Mouse (Mus musculus) G1E (cell line): ENCODE data around the gene Sv2c. TPM values are rescaled to one million over a fixed set of nuclear protein-coding genes. Genes with fewer than 3 reads are reported as not detected.

Experiments used
- ATAC-seq: 2 replicates; pipeline ENCODE4 v1.8.0; 2016; ENCODE audit warnings: mild to moderate bottlenecking; ENCODE audit not compliant: insufficient number of reproducible peaks, poor library complexity, low FRiP score, severe bottlenecking; ENCODE audit errors: extremely low read depth
- DNase-seq: peaks from one replicate; pipeline ENCODE4 v3.0.0; 2012; ENCODE audit warnings: low spot score
- H3K27me3 ChIP-seq: 2 replicates; pipeline ENCODE4 v1.6.1; 2012; ENCODE audit warnings: mild to moderate bottlenecking, low read length, inconsistent platforms; ENCODE audit not compliant: insufficient read depth
- H3K36me3 ChIP-seq: replicated peaks from 2 replicates; pipeline ENCODE3; 2012; ENCODE audit warnings: mild to moderate bottlenecking, inconsistent platforms
- H3K4me1 ChIP-seq: 2 replicates; pipeline ENCODE4 v1.6.1; 2012; ENCODE audit warnings: low read depth, low read length, inconsistent platforms, mixed read lengths; ENCODE audit not compliant: insufficient read depth
- H3K4me3 ChIP-seq: 2 replicates; pipeline ENCODE4 v1.5.1; 2012; ENCODE audit warnings: low read depth, mild to moderate bottlenecking, inconsistent platforms, low read length, moderate library complexity, mixed read lengths
- H3K9me3 ChIP-seq: replicated peaks from 2 replicates; pipeline ENCODE4 v1.6.1; 2012; ENCODE audit warnings: inconsistent platforms
- CTCF ChIP-seq: IDR thresholded peaks from 2 replicates; pipeline ENCODE4 v1.5.1; 2012; ENCODE audit warnings: low read depth, low read length, inconsistent platforms, mixed read lengths
- GATA1 ChIP-seq: IDR thresholded peaks from 2 replicates; pipeline ENCODE4 v1.6.1; 2012; ENCODE audit warnings: borderline replicate concordance, low read length, inconsistent platforms, mixed read lengths
- GATA2 ChIP-seq: IDR thresholded peaks from 2 replicates; pipeline ENCODE4 v1.6.1; 2012; ENCODE audit warnings: low read depth, low read length, inconsistent platforms, borderline replicate concordance
- POLR2AphosphoS5 ChIP-seq: IDR thresholded peaks from 2 replicates; pipeline ENCODE4 v1.6.1; 2012; ENCODE audit warnings: low read depth, low read length, inconsistent platforms; ENCODE audit not compliant: insufficient replicate concordance
- TAL1 ChIP-seq: conservative IDR thresholded peaks from 2 replicates; pipeline ENCODE4 v1.6.1; 2012; ENCODE audit warnings: low read depth, low read length, inconsistent platforms, mixed read lengths
- polyA plus RNA-seq: library from polyadenylated mRNA; stranded (reverse); fragments of >175 nt; gene quantifications from 2 replicates; pipeline ENCODE4 v1.2.3, GENCODE M21; 2012
- total RNA-seq, 2 experiments: library from RNA; stranded (forward) in 1 of 2; stranded (reverse) in 1 of 2; fragments of 200-1000 nt in 1 of 2; fragments of >200 nt in 1 of 2; fragmentation: Nextera tagmentation in 1 of 2; gene quantifications; 2 replicates each; pipeline ENCODE4 v1.2.3; 2014 to 2017

Gene Sv2c
- 0.45 and 0.49 TPM in 2 replicates for total RNA-seq (2014; fragmentation: Nextera tagmentation)
- total RNA-seq (2017), result 0.17 and 0.49 TPM in 2 replicates
- 0.01 and 0.02 TPM in 2 replicates for polyA plus RNA-seq

GRCm38 (mm10) chr13:96132401-96132816 is at the start of gene Sv2c:
TSS of gene Sv2c (minus strand) at chr13:96132577.
- ATAC-seq, result no peak
- no peak for DNase-seq
- Histone ChIP-seq H3K4me1 (no peaks in the 10 kb centered on the region; the same call in 1 of the 2 replicates), H3K4me3 (no peak within 1 kb of the TSS), H3K27me3 (peaks cover 28% of the 10 kb centered on the region), H3K36me3 (no peaks in the 10 kb centered on the region), H3K9me3 (no peaks in the 10 kb centered on the region)
- no peak for TF ChIP-seq GATA1
- TF ChIP-seq CTCF, result no peak
- no peak for TF ChIP-seq TAL1
- no peak for TF ChIP-seq GATA2
- no peak for TF ChIP-seq POLR2AphosphoS5

DNA sequence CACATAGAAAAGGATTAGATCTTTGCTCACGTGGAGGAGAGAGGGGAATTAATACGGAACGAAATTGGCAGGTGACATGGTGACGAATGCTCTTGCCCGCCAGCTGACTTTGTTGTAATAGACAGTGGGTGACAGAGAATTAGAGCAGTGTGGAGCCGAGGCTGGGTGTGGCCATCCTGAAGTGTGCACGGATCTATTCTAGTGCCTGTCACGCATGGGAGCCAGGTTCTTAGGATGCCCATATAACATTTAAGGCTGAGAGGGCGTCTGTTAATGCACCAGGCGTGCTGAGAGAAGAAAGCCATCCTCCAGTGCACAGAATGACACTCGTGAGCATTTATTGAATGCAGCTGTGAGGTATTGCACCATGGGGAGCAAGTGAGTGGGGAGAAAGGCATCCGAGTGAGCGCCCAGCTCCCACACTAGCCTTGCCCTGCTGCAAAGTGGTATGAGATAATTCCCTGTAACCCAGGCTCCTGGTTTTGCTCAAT is 48.3 kb upstream of the Sv2c start:
- H3K4me1 ChIP-seq, result no peaks in the 10 kb centered on the region
- no peak overlapping the region for H3K4me3 ChIP-seq
- ATAC-seq (no peak), DNase-seq (no peak)
- H3K9me3 ChIP-seq, result no peaks in the 10 kb centered on the region
- H3K36me3 ChIP-seq, result no peaks in the 10 kb centered on the region
- TF ChIP-seq GATA1 (no peak), GATA2 (no peak), CTCF (no peak), POLR2AphosphoS5 (no peak), TAL1 (no peak)
- no peaks in the 10 kb centered on the region for H3K27me3 ChIP-seq

GRCm38 (mm10) chr13:96175591-96176212 is 43.3 kb upstream of the Sv2c start:
- DNase-seq (no peak), ATAC-seq (no peak)
- Histone ChIP-seq H3K27me3 (peaks cover 6% of the 10 kb centered on the region; the same call in 1 of the 2 replicates), H3K9me3 (no peaks in the 10 kb centered on the region), H3K36me3 (no peaks in the 10 kb centered on the region), H3K4me1 (no peaks in the 10 kb centered on the region), H3K4me3 (no peak overlapping the region)
- no peak for TF ChIP-seq POLR2AphosphoS5
- no peak for TF ChIP-seq GATA1
- no peak for TF ChIP-seq TAL1
- TF ChIP-seq CTCF, result no peak
- no peak for TF ChIP-seq GATA2

- H3K4me1 ChIP-seq, result no peaks in the 10 kb centered on the region
- no peaks in the 10 kb centered on the region for H3K9me3 ChIP-seq
- H3K27me3 ChIP-seq, result peaks cover 6% of the 10 kb centered on the region; the same call in 1 of the 2 replicates
- TF ChIP-seq POLR2AphosphoS5 (no peak), CTCF (no peak), GATA2 (no peak), TAL1 (no peak), GATA1 (no peak)
- no peak for DNase-seq
- no peak for ATAC-seq
- H3K4me3 ChIP-seq, result no peak overlapping the region
- H3K36me3 ChIP-seq, result no peaks in the 10 kb centered on the region
Measured at GRCm38 (mm10) chr13:96173686-96174085, 41.3 kb upstream of the Sv2c start.

- Histone ChIP-seq H3K4me1 (no peaks in the 10 kb centered on the region), H3K27me3 (peaks cover 6% of the 10 kb centered on the region; the same call in 1 of the 2 replicates), H3K4me3 (no peak overlapping the region), H3K36me3 (no peaks in the 10 kb centered on the region), H3K9me3 (no peaks in the 10 kb centered on the region)
- ATAC-seq, result no peak
- TF ChIP-seq POLR2AphosphoS5 (no peak), TAL1 (no peak), CTCF (no peak), GATA2 (no peak), GATA1 (no peak)
- no peak for DNase-seq
Measured at GRCm38 (mm10) chr13:96172290-96172689, 39.9 kb upstream of the Sv2c start.

- ATAC-seq (no peak), DNase-seq (no peak)
- Histone ChIP-seq H3K36me3 (no peaks in the 10 kb centered on the region), H3K4me3 (no peak overlapping the region), H3K4me1 (no peaks in the 10 kb centered on the region), H3K27me3 (peaks cover 2% of the 10 kb centered on the region; the same call in 1 of the 2 replicates), H3K9me3 (no peaks in the 10 kb centered on the region)
- TF ChIP-seq CTCF (no peak), TAL1 (no peak), GATA2 (no peak), GATA1 (no peak), POLR2AphosphoS5 (no peak)
Measured at GRCm38 (mm10) chr13:96168991-96169665, 36.8 kb upstream of the Sv2c start.
